Mouse (Mus musculus) midbrain, embryonic 15.5 days (tissue): ENCODE data around the gene Zc3h12b. TPM values are rescaled to one million over a fixed set of nuclear protein-coding genes. Genes with fewer than 3 reads are reported as not detected.
"Not testable (repeated sequence)": the region's sequence is repeated elsewhere in the genome, so short reads cannot be mapped to it uniquely, and the experiment has no call there.

Experiments
- ATAC-seq: fragments of 200-750 bp; cut with Nextera tagmentation; replicated peaks from 2 replicates; pipeline ENCODE4 v1.8.0; 2017; ENCODE audit warnings: moderate TSS enrichment
- H3K27ac ChIP-seq: fragments of 300-500 bp; sonication (generic); 2 replicates; pipeline ENCODE4 v1.5.1; 2015; ENCODE audit warnings: mild to moderate bottlenecking, inconsistent platforms
- H3K27me3 ChIP-seq: fragments of 300-500 bp; sonication (generic); replicated peaks from 2 replicates; pipeline ENCODE4 v1.6.1; 2015; ENCODE audit warnings: inconsistent platforms
- H3K36me3 ChIP-seq: fragments of 300-500 bp; sonication (generic); replicated peaks from 2 replicates; pipeline ENCODE4 v1.6.1; 2015; ENCODE audit warnings: inconsistent platforms
- H3K4me1 ChIP-seq: fragments of 300-500 bp; sonication (generic); 2 replicates; pipeline ENCODE4 v1.6.1; 2015; ENCODE audit warnings: inconsistent platforms
- H3K4me2 ChIP-seq: fragments of 300-500 bp; sonication (generic); 2 replicates; pipeline ENCODE4 v1.6.1; 2015; ENCODE audit warnings: inconsistent platforms, mild to moderate bottlenecking, moderate library complexity
- H3K4me3 ChIP-seq: fragments of 300-500 bp; sonication (generic); 2 replicates; pipeline ENCODE4 v1.5.1; 2015; ENCODE audit warnings: mild to moderate bottlenecking, inconsistent platforms
- H3K9ac ChIP-seq: fragments of 300-500 bp; sonication (generic); 2 replicates; pipeline ENCODE4 v1.6.1; 2015; ENCODE audit warnings: mild to moderate bottlenecking, inconsistent platforms
- H3K9me3 ChIP-seq: fragments of 300-500 bp; sonication (generic); 2 replicates; pipeline ENCODE4 v1.6.1; 2016; ENCODE audit warnings: inconsistent platforms
- WGBS: fragments of 180-500 bp; shearing (Covaris S2); methylation state at CpG from one replicate; pipeline ENCODE4 v1.1.7; 2015; ENCODE audit warnings: mixed read lengths; 5-methylcytosine and 5-hydroxymethylcytosine counted together
- polyA plus RNA-seq: library from polyadenylated mRNA; unstranded; fragments of >200 nt; fragmentation: Nextera tagmentation; extraction: Ambion mirVana; gene quantifications from 2 replicates; pipeline ENCODE4 v1.2.1, GENCODE M21; 2015

Zc3h12b gene
- polyA plus RNA-seq, 1 experiment from 2014 or later, result 4.1 TPM

DNA sequence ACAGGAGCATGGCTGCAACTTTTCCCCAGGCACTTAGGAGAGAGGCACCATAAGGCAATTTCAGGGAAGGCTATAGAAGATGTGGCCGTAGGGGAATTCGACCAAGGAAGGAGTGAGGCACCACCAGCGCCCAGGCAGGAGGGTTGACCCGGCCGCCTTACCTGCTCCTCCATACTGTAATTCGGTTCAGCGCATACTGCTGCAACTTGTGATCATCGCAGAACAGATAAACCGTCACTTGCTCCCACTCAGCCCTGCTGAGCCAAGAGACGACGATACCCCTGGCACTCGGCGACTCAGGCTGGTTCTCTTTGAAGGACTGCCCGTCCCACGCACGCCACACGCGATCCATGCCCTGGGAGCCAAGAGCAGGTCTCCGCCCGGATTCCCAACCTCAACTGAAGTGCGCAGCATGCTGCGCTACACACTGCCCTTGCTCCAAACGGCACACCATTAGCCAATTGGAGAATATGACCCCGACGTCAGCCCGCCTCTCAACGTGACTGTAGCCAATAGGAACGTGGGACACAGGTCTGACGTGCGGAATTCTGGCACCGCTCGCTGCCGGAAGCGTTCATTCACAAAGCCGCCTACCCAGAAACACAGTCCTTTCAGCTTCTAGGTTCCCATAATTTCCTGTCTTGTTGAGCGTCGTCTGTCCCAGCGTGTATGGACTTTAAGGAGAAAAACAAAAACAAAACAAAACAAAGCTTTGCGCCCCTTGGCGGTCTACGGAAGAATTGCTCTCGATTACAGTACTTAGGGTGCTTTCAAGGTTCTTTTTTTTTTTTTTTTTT is 245.2 kb downstream of the Zc3h12b start, which contains the start of gene Las1l:
Las1l (minus strand) TSS at position 466 of the 797 bp plus-strand sequence.
- H3K9ac ChIP-seq, result peak within 1 kb of the TSS; percentile 55
- ATAC-seq, result peak; percentile 100
- peak within 1 kb of the TSS; percentile 63 for H3K27ac ChIP-seq
- no peaks in the 10 kb centered on the region for H3K9me3 ChIP-seq
- WGBS, result 24% methylated on average over 42 of the region's 42 CpGs
- H3K36me3 ChIP-seq, result no peaks in the 10 kb centered on the region
- peaks cover 9% of the 10 kb centered on the region for H3K4me1 ChIP-seq
- H3K27me3 ChIP-seq, result no peaks in the 10 kb centered on the region
- peak within 1 kb of the TSS; percentile 60 for H3K4me2 ChIP-seq
- H3K4me3 ChIP-seq, result peak within 1 kb of the TSS; percentile 63

DNA sequence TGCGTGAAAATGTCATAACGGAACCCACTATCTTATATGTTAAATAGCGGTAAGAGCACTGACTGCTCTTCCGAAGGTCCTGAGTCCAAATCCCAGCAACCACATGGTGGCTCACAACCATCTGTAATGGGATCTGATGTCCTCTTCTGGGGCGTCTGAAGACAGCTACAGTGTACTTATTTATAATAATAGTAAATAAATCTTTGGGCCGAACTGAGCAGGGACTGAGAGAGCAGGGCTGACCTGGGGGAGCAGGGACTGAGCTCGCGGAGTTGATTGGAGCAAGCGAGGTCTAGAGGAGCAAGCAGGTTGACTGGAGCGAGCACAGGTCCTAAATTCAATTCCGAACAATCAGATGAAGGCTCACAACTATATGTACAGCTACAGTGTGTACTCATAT is 246.0 kb downstream of the Zc3h12b start:
- not testable (repeated sequence) for H3K9me3 ChIP-seq, H3K4me1 ChIP-seq, H3K9ac ChIP-seq, H3K36me3 ChIP-seq, H3K27me3 ChIP-seq
- WGBS, result 44% methylated on average over 11 of the region's 11 CpGs
- Histone ChIP-seq H3K27ac (peak overlapping the region; percentile 63), H3K4me2 (peak overlapping the region; percentile 48), H3K4me3 (peak overlapping the region; percentile 63)
- ATAC-seq, result peak; percentile 37

DNA sequence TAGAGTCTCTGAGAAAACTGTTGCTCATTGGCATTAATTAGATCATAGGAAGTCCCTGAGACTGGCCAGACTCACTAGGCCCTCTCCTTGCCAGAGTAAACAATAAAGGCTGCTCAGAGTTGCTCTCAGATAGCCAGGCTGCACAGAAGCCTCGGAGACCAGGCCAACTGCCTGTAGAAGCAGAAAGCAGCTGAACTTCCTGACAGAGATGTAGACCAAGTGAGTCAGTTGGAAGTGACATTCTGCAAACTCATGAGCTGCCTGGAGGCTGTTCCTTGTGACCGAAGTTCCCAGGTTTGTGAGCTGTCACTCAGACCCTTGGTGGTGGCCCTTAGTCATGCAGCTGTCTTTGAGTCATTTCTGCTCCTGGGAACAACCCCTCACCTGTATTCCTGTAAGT is 251.9 kb downstream of the Zc3h12b start:
- H3K9ac ChIP-seq, result no peak overlapping the region
- H3K4me3 ChIP-seq, result no peak overlapping the region
- H3K36me3 ChIP-seq, result no peaks in the 10 kb centered on the region
- H3K4me1 ChIP-seq, result no peaks in the 10 kb centered on the region
- no peak overlapping the region for H3K27ac ChIP-seq
- no peak overlapping the region for H3K4me2 ChIP-seq
- no peaks in the 10 kb centered on the region for H3K27me3 ChIP-seq
- 89% methylated on average over 2 of the region's 2 CpGs for WGBS
- H3K9me3 ChIP-seq, result no peaks in the 10 kb centered on the region
- no peak for ATAC-seq

DNA sequence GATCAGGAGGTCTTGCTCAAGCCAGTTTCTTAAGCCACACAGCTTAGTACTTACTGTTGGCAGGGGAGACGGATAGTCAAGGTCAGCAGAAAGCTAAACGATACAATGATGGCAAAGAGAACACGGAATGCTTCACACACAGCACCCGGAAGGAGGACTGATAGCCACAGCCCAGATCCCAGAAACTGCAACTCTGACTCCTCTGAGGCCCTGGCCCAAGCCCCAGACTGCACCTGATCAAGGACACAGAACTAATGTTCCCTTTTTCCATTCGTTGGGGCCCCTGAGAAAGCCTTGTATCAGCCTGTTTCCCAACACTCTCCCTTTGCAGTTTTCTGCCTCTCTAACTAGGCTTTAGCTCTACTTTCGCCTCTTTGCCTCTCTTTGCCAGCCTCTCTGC is 253.6 kb downstream of the Zc3h12b start:
- no peak for ATAC-seq
- Histone ChIP-seq H3K4me2 (no peak overlapping the region), H3K4me3 (no peak overlapping the region), H3K9ac (no peak overlapping the region), H3K4me1 (0 out of 2 replicates have a peak, but pooled peaks cover 3% of the 10 kb centered on the region), H3K27ac (no peak overlapping the region), H3K36me3 (no peaks in the 10 kb centered on the region), H3K27me3 (no peaks in the 10 kb centered on the region), H3K9me3 (no peaks in the 10 kb centered on the region)
- WGBS, result 77% methylated on average over 6 of the region's 6 CpGs

DNA sequence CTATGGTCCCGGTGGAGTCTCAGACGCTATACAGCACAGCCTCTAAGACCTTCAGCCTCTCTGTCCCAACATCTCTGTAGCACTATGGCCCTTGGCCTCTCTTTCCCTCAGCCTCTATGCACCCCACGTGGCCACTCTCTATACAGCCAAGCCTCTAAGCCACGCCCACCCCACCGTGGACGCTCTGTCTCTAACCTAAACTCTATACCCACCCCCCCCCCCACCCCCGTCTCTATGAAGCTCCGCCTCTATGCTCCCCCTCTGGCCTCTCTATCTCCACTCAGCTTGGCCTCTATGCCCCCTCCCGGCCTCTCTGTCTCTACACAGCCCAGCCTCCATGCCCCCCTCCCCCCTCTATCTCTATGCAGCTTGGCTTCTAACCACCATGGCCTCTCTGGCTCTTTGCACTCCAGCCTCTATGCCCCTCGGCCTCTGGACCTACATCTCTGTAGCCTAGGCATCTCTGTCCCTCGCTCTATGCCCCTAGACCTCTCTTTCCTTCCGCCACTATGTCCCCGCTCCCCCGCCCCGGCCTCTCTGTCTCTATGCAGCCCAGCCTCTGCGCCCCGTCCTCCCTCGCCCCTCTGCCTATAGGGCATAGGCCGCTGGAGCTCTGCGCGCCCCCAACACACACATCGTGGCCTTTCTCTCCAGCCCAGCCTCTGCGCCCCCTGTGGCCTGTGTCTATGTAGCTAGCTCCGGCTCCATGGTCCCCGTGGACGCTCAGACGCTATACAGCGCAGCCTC is 256.5 kb downstream of the Zc3h12b start:
- 26% methylated on average over 28 of the region's 28 CpGs for WGBS
- peak overlapping the region; percentile 46 for H3K9ac ChIP-seq
- H3K4me1 ChIP-seq, result 0 out of 2 replicates have a peak, but pooled peaks cover 3% of the 10 kb centered on the region
- H3K4me2 ChIP-seq, result peak overlapping the region; percentile 57
- H3K4me3 ChIP-seq, result peak overlapping the region; percentile 41
- no peaks in the 10 kb centered on the region for H3K9me3 ChIP-seq
- ATAC-seq, result peak; percentile 88
- H3K27me3 ChIP-seq, result no peaks in the 10 kb centered on the region
- H3K27ac ChIP-seq, result peak overlapping the region; percentile 85
- no peaks in the 10 kb centered on the region for H3K36me3 ChIP-seq

DNA sequence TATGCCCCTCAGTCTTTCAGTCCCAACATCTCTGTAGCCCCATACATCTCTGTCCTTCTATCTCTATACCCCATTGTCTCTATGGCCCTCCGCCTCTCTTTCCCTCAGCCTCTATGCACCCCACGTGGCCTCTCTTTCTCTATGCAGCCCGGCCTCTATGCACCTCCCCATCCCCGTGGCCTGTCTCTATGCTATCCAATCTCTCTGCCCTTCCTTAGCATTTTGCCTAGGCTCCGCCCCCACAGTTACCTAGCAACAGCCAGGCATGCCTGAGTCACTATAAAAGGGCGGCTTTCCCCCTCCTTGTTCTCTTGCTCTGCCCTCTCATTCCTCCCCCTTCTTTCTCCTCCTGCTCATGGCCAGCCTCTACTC is 257.1 kb downstream of the Zc3h12b start:
- peak; percentile 96 for ATAC-seq
- WGBS, result 25% methylated on average over 6 of the region's 6 CpGs
- Histone ChIP-seq H3K4me2 (peak overlapping the region; percentile 57), H3K4me3 (peak overlapping the region; percentile 41), H3K4me1 (0 out of 2 replicates have a peak, but pooled peaks cover 3% of the 10 kb centered on the region), H3K9me3 (no peaks in the 10 kb centered on the region), H3K36me3 (no peaks in the 10 kb centered on the region), H3K27ac (peak overlapping the region; percentile 85), H3K9ac (peak overlapping the region; percentile 46), H3K27me3 (no peaks in the 10 kb centered on the region)

DNA sequence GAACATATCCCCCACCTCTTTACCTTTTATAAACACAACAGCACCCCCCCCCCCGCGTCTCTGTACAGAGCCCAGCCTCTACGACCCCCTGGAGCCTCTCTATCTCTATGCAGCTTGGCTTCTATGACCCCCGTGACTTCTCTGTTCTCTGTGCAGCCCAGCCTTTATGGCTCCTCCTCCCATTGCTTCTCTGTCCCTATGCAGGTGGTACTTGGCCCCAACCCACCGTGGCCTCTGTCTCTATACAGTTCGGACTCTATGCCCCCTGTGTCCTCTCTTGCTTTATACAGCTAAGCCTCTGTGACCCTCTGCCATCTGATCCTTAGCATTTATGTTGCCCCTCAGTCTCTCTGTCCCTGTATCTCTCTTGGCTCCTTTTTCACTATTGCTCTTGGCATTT is 257.6 kb downstream of the Zc3h12b start:
- H3K4me3 ChIP-seq, result no peak overlapping the region
- H3K27ac ChIP-seq, result peak overlapping the region; percentile 85; the same call in 1 of the 2 replicates
- H3K9ac ChIP-seq, result no peak overlapping the region
- no peaks in the 10 kb centered on the region for H3K9me3 ChIP-seq
- no peaks in the 10 kb centered on the region for H3K27me3 ChIP-seq
- ATAC-seq, result no peak; the same call in 1 of the 2 replicates
- H3K36me3 ChIP-seq, result no peaks in the 10 kb centered on the region
- 33% methylated on average over 6 of the region's 6 CpGs for WGBS
- H3K4me1 ChIP-seq, result 0 out of 2 replicates have a peak, but pooled peaks cover 3% of the 10 kb centered on the region
- peak overlapping the region; percentile 57; the same call in 1 of the 2 replicates for H3K4me2 ChIP-seq

DNA sequence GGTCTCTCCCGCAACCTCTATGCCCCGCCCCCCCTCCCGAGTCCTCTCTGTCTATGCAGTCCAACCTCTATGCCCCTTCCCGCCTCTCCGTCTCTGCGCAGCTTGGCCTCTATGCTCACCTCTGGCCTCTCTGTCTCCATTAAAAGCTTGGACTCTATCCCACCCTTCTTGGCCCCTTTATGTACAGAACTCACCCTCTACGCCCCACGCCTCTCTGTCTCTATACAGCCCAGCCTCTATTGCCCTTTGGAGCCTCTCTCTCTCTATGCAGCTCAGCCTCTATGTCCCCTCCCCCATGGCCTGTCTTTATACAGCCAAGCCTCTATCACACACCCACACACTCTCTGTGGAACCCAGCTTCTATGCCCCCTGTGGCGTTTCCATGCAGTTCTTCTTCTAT is 258.5 kb downstream of the Zc3h12b start:
- Histone ChIP-seq H3K27me3 (no peaks in the 10 kb centered on the region), H3K27ac (no peak overlapping the region), H3K4me3 (no peak overlapping the region), H3K9ac (no peak overlapping the region), H3K36me3 (no peaks in the 10 kb centered on the region), H3K4me2 (no peak overlapping the region), H3K9me3 (no peaks in the 10 kb centered on the region), H3K4me1 (0 out of 2 replicates have a peak, but pooled peaks cover 3% of the 10 kb centered on the region)
- ATAC-seq, result no peak
- WGBS, result 71% methylated on average over 9 of the region's 9 CpGs

Other genes with a start within 250 kb of the Zc3h12b start
- gene Asb12, start 153.7 kb upstream of the Zc3h12b start, polyA plus RNA-seq, result 0.52 and 0.82 TPM in 2 replicates
- 0.26 TPM in 1 of 2 replicates, not detected in the other for gene Pfn5, start 153.6 kb upstream of the Zc3h12b start, polyA plus RNA-seq
- 75.9 and 78.0 TPM in 2 replicates for gene Zc4h2, start 53.2 kb upstream of the Zc3h12b start, polyA plus RNA-seq
- 118 and 128 TPM in 2 replicates for gene Las1l, start 245.3 kb downstream of the Zc3h12b start, polyA plus RNA-seq